Mouse (Mus musculus): ENCODE measurements around the gene Wdr83os. TPM values are rescaled to one million over a fixed set of nuclear protein-coding genes. Genes with fewer than 3 reads are reported as not detected.

The Wdr83os gene
- total and polyA plus RNA-seq, 3 experiments, result 40.9 to 103 (median 43.5) TPM

GRCm38 (mm10) chr8:85073041-85073612, 7.4 kb upstream of the Wdr83os start:
- no peak overlapping the region for H3K27ac ChIP-seq (ENCODE audit: insufficient read depth, low read depth)
- in situ Hi-C loops (cut with MboI; ENCODE audit: low pct_ligation_motif_present, low pct_unique_long_range_greater_than_20kb, low sequenced_read_pairs) (loop anchor here (5.0 kb wide), 1 partner anchor 99 kb away; no protein-coding TSS in a partner anchor), dilution Hi-C loops (cut with MboI; ENCODE audit: extremely low pct_ligation_motif_present, extremely low pct_unique_long_range_greater_than_20kb, low sequenced_read_pairs) (no loop called here)
- DNase-seq (ENCODE audit: extremely low read depth), result no peak
- peaks cover 44 to 59% of the 10 kb centered on the region in 2 experiments for H3K36me3 ChIP-seq (replicated peaks in 1 of 2; ENCODE audit: control insufficient read depth in 1 of 2, insufficient read depth in 1 of 2, low read length in 1 of 2)
- peak overlapping the region in 2 of 3 experiments; percentile 41 to 92 for H3K4me3 ChIP-seq (replicated peaks in 1 of 3; ENCODE audit: low read depth in 2 of 3, low read length in 2 of 3, poor library complexity in 1 of 3)
- TF ChIP-seq CTCF (conservative IDR thresholded peaks at IDR 0.05 in 1 of 2, IDR thresholded peaks at IDR 0.05 in 1 of 2; ENCODE audit: low read depth in 2 of 2, low read length in 2 of 2), result no peak
- no peak for TF ChIP-seq MXI1 (IDR thresholded peaks at IDR 0.05; ENCODE audit: low read depth, low read length)
- no peak for TF ChIP-seq ZMIZ1 (IDR thresholded peaks at IDR 0.05; ENCODE audit: low read depth, low read length)
- TF ChIP-seq ZNF384 (IDR thresholded peaks at IDR 0.05; ENCODE audit: low read depth, low read length), result no peak
- no peak for TF ChIP-seq POLR2AphosphoS2 (IDR thresholded peaks at IDR 0.05; ENCODE audit: low read depth, low read length)
- no peak for TF ChIP-seq RCOR1 (conservative IDR thresholded peaks at IDR 0.05; ENCODE audit: low read depth, low read length)
- peak overlapping the region; percentile 76; the same call in 1 of the 2 replicates for H3K4me2 ChIP-seq (ENCODE audit: insufficient read depth, low read depth, poor library complexity, severe bottlenecking)
- peak overlapping the region; percentile 99; the same call in 1 of the 2 replicates for H3K9ac ChIP-seq (ENCODE audit: insufficient read depth, low read depth)
- H3K27me3 ChIP-seq (replicated peaks), result no peaks in the 10 kb centered on the region
- H3K79me2 ChIP-seq (replicated peaks; ENCODE audit: control insufficient read depth, extremely low read depth, insufficient read depth, poor library complexity, severe bottlenecking), result peaks cover 17% of the 10 kb centered on the region
- H3K9me3 ChIP-seq (replicated peaks; ENCODE audit: low read length), result no peaks in the 10 kb centered on the region
- peaks cover 6 to 27% of the 10 kb centered on the region in 2 experiments for H3K4me1 ChIP-seq (ENCODE audit: control insufficient read depth in 1 of 2, insufficient read depth in 2 of 2)

DNA sequence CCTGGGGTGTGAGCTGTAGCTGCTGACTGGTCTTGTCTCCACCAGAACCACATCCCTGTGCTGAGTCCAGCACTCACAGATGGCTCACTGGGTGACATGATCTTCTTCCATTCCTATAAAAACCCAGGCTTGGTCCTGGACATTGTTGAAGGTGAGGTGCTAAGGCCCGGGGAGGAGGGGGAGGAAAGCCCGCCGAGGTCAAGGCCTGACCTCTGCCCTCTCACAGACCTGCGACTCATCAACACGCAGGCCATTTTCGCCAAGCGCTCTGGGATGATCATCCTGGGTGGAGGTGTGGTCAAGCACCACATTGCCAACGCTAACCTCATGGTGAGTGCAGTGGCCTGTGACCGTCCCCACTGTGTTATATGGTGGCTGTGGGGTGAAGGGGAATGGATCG, 6.4 kb upstream of the Wdr83os start:
- dilution Hi-C loops (cut with MboI; ENCODE audit: extremely low pct_ligation_motif_present, extremely low pct_unique_long_range_greater_than_20kb, low sequenced_read_pairs) (no loop called here), in situ Hi-C loops (cut with MboI; ENCODE audit: low pct_ligation_motif_present, low pct_unique_long_range_greater_than_20kb, low sequenced_read_pairs) (loop anchor here (5.0 kb wide), 1 partner anchor 98 kb away; no protein-coding TSS in a partner anchor)
- Histone ChIP-seq H3K27me3 (replicated peaks) (no peaks in the 10 kb centered on the region), H3K36me3 (replicated peaks in 1 of 2; ENCODE audit: control insufficient read depth in 1 of 2, insufficient read depth in 1 of 2, low read length in 1 of 2) (peaks cover 47 to 60% of the 10 kb centered on the region in 2 experiments), H3K4me1 (ENCODE audit: control insufficient read depth in 1 of 2, insufficient read depth in 2 of 2) (peaks cover 6 to 27% of the 10 kb centered on the region in 2 experiments), H3K27ac (ENCODE audit: insufficient read depth, low read depth) (no peak overlapping the region), H3K79me2 (replicated peaks; ENCODE audit: control insufficient read depth, extremely low read depth, insufficient read depth, poor library complexity, severe bottlenecking) (peaks cover 17% of the 10 kb centered on the region), H3K9ac (ENCODE audit: insufficient read depth, low read depth) (no peak overlapping the region), H3K4me3 (replicated peaks in 1 of 3; ENCODE audit: low read depth in 2 of 3, low read length in 2 of 3, poor library complexity in 1 of 3) (no peak overlapping the region), H3K9me3 (replicated peaks; ENCODE audit: low read length) (no peaks in the 10 kb centered on the region), H3K4me2 (ENCODE audit: insufficient read depth, low read depth, poor library complexity, severe bottlenecking) (no peak overlapping the region)
- no peak for DNase-seq (ENCODE audit: extremely low read depth)
- no peak for TF ChIP-seq SMC3 (IDR thresholded peaks at IDR 0.05; ENCODE audit: low read depth, low read length)
- TF ChIP-seq RAD21 (IDR thresholded peaks at IDR 0.05; ENCODE audit: low read depth, low read length), result no peak
- TF ChIP-seq ZKSCAN1 (IDR thresholded peaks at IDR 0.05; ENCODE audit: borderline replicate concordance, low read depth, low read length), result no peak
- TF ChIP-seq HCFC1 (IDR thresholded peaks at IDR 0.05; ENCODE audit: low read depth, low read length), result no peak
- no peak for TF ChIP-seq CTCF (conservative IDR thresholded peaks at IDR 0.05 in 1 of 2, IDR thresholded peaks at IDR 0.05 in 1 of 2; ENCODE audit: low read depth in 2 of 2, low read length in 2 of 2)
- TF ChIP-seq KAT2A (IDR thresholded peaks at IDR 0.05; ENCODE audit: insufficient replicate concordance, low read length), result no peak
- no peak for TF ChIP-seq RCOR1 (conservative IDR thresholded peaks at IDR 0.05; ENCODE audit: low read depth, low read length)
- TF ChIP-seq MAFK (IDR thresholded peaks at IDR 0.05; ENCODE audit: insufficient replicate concordance, low read length), result no peak
- no peak for TF ChIP-seq UBTF (IDR thresholded peaks at IDR 0.05; ENCODE audit: low read depth, low read length)
- TF ChIP-seq ZMIZ1 (IDR thresholded peaks at IDR 0.05; ENCODE audit: low read depth, low read length), result no peak
- TF ChIP-seq JUND (conservative IDR thresholded peaks at IDR 0.05; ENCODE audit: low read depth, low read length), result no peak
- TF ChIP-seq MAZ (IDR thresholded peaks at IDR 0.05; ENCODE audit: low read depth, low read length), result no peak
